Comparison of ENCODE assay signal across 8 mouse cellular contexts in genomic region chr13:75708637-75709002, GRCm38 (mm10). TPM values are rescaled to one million over a fixed set of nuclear protein-coding genes. Genes with fewer than 3 reads are reported as not detected.
DNase-seq lines count a peak whose midpoint lies in the region; ATAC-seq and TF ChIP-seq lines count a peak whose summit lies in the region.

No protein-coding gene starts in this region.

- peak overlapping the region; percentile 94 for H3K9ac ChIP-seq in liver, adult 2 months (ENCODE audit: low read depth, low read length)
- H3K9ac ChIP-seq in embryonic facial prominence, embryonic 12.5 days = peak overlapping the region; percentile 73; the same call in 1 of the 2 replicates

- H3K4me2 ChIP-seq in embryonic facial prominence, embryonic 12.5 days (replicated peaks) = peak overlapping the region; percentile 71
- H3K4me2 ChIP-seq in myocyte (ENCODE audit: low read depth) = peak overlapping the region; percentile 84

- TF ChIP-seq POLR2A in liver, adult 2 months (IDR thresholded peaks at IDR 0.05; ENCODE audit: extremely low read depth, insufficient read depth, low read length) = no peak
- no peak for TF ChIP-seq POLR2A in myocyte (IDR thresholded peaks at IDR 0.05; ENCODE audit: insufficient read length, low read depth)

- TF ChIP-seq CTCF in liver, adult 2 months (IDR thresholded peaks at IDR 0.05; ENCODE audit: low read depth, low read length) = no peak

- peak overlapping the region; percentile 94 for H3K27ac ChIP-seq in liver, adult 2 months (replicated peaks; ENCODE audit: insufficient read depth, low read depth, low read length)
- H3K27ac ChIP-seq in embryonic facial prominence, embryonic 12.5 days = no peak overlapping the region

- 3% methylated on average over 8 of the region's 8 CpGs for WGBS in liver, adult 2 months
- WGBS in embryonic facial prominence, embryonic 12.5 days = 12% methylated on average over 8 of the region's 8 CpGs

- H3K4me3 ChIP-seq in liver, adult 2 months (ENCODE audit: insufficient read depth, low read depth, low read length) = peak overlapping the region; percentile 93
- peak overlapping the region; percentile 71 for H3K4me3 ChIP-seq in embryonic facial prominence, embryonic 12.5 days
- H3K4me3 ChIP-seq in myocyte = peak overlapping the region; percentile 96

- H3K79me2 ChIP-seq in liver, adult 2 months (ENCODE audit: control insufficient read depth, insufficient read depth, low read length) = peaks cover 26% of the 10 kb centered on the region; the same call in 1 of the 2 replicates
- H3K79me2 ChIP-seq in myocyte (ENCODE audit: control insufficient read depth, insufficient read depth) = peaks cover 32% of the 10 kb centered on the region

- H3ac ChIP-seq in myocyte (ENCODE audit: control insufficient read depth, insufficient read length) = peak overlapping the region; percentile 90

- no peaks in the 10 kb centered on the region for H3K27me3 ChIP-seq in liver, adult 2 months (ENCODE audit: control insufficient read depth, insufficient read depth, low read length)
- H3K27me3 ChIP-seq in embryonic facial prominence, embryonic 12.5 days = peaks cover 7% of the 10 kb centered on the region
- no peaks in the 10 kb centered on the region for H3K27me3 ChIP-seq in myocyte (ENCODE audit: control insufficient read depth, insufficient read depth, insufficient read length)

- peaks cover 12% of the 10 kb centered on the region for H3K4me1 ChIP-seq in liver, adult 2 months (ENCODE audit: control insufficient read depth, insufficient read depth, low read length)
- H3K4me1 ChIP-seq in embryonic facial prominence, embryonic 12.5 days = 0 out of 2 replicates have a peak, but pooled peaks cover 6% of the 10 kb centered on the region

- H3K36me3 ChIP-seq in liver, adult 2 months (ENCODE audit: control insufficient read depth, insufficient read depth, low read length) = peaks cover under 1% of the 10 kb centered on the region
- no peaks in the 10 kb centered on the region for H3K36me3 ChIP-seq in embryonic facial prominence, embryonic 12.5 days
- no peaks in the 10 kb centered on the region for H3K36me3 ChIP-seq in myocyte (ENCODE audit: control insufficient read depth, insufficient read depth)

- no peaks in the 10 kb centered on the region for H3K9me3 ChIP-seq in embryonic facial prominence, embryonic 12.5 days

- no peak for DNase-seq in liver, adult 2 months (ENCODE audit: extremely low read depth, low read depth, low spot score)
- DNase-seq in liver = no peak
- peak; percentile 31 for DNase-seq in induced T-regulatory cell, adult 2 months (ENCODE audit: low read depth)
- DNase-seq in gastrocnemius, adult 8-10 months (ENCODE audit: low spot score in 2 of 2) = no peak
- no peak for DNase-seq in cerebellum, postnatal 25 days

- no peak for ATAC-seq in embryonic facial prominence, embryonic 12.5 days (ENCODE audit: insufficient number of reproducible peaks, insufficient read depth, low FRiP score, low TSS enrichment)
- no peak for ATAC-seq in CD4-positive, CD25-positive, alpha-beta regulatory T cell, adult 4 months

TF ChIP-seq in myocyte, 11 proteins besides CTCF, POLR2A, EP300 and RAD21:
- TF ChIP-seq TCF3 (IDR thresholded peaks at IDR 0.05; ENCODE audit: insufficient read length, low read depth) = no peak
- TF ChIP-seq POLR2AphosphoS2 (IDR thresholded peaks at IDR 0.05; ENCODE audit: insufficient read length, low read depth) = no peak
- TF ChIP-seq E2F4 (IDR thresholded peaks at IDR 0.05; ENCODE audit: insufficient read depth) = no peak
- no peak for TF ChIP-seq SRF (IDR thresholded peaks at IDR 0.05; ENCODE audit: control insufficient read depth, insufficient read length, low read depth)

RNA-seq across cellular contexts. Expression of gene Ell2, which starts 2.1 kb away (rescaled TPM):
- total RNA-seq in liver, adult 2 months (2014; rRNA removed) = 35.8 and 48.2 TPM in 2 replicates
- polyA plus RNA-seq in liver, adult 2 months (2012; rRNA removed) = 8.5 and 8.6 TPM in 2 replicates
- 7.0 and 7.6 TPM in 2 replicates for polyA plus RNA-seq in embryonic facial prominence, embryonic 12.5 days (2016; fragmentation: Nextera tagmentation; extraction: Ambion mirVana)
- 5.1 TPM for polyA plus RNA-seq in myocyte (2012; fragmentation: generic; extraction: Trizol)
- total RNA-seq in gastrocnemius, adult 8-10 months (2022) = 10 to 100 TPM; 20.7 to 50.6 (median 28.9) TPM
- polyA plus RNA-seq in CD4-positive, CD25-positive, alpha-beta regulatory T cell, adult 4 months (2017; shearing (Covaris generic)) = 1 to 10 TPM; 3.4 to 3.5 TPM
